Mouse (Mus musculus) kidney, postnatal 0 days (tissue): ENCODE results near the gene Rhbg. TPM values are rescaled to one million over a fixed set of nuclear protein-coding genes. Genes with fewer than 3 reads are reported as not detected.

ENCODE experiments used
- ATAC-seq: fragments of 200-750 bp; cut with Nextera tagmentation; replicated peaks from 2 replicates; pipeline ENCODE4 v1.8.0; 2017; ENCODE audit warnings: low read depth, moderate number of reproducible peaks, moderate TSS enrichment, moderate library complexity; ENCODE audit not compliant: low FRiP score
- DNase-seq: peaks from one replicate; pipeline ENCODE4 v3.0.0-alpha.2; 2016; ENCODE audit warnings: low spot score
- H3K27ac ChIP-seq: fragments of 300-500 bp; sonication (generic); 2 replicates; pipeline ENCODE4 v1.5.1; 2014; ENCODE audit warnings: mild to moderate bottlenecking
- H3K27me3 ChIP-seq: fragments of 300-500 bp; sonication (generic); 2 replicates; pipeline ENCODE4 v1.6.1; 2014; ENCODE audit warnings: low read length, mixed read lengths; ENCODE audit not compliant: insufficient read depth
- H3K36me3 ChIP-seq: fragments of 300-500 bp; sonication (generic); 2 replicates; pipeline ENCODE4 v1.6.1; 2014; ENCODE audit warnings: low read length, mixed read lengths; ENCODE audit not compliant: insufficient read depth
- H3K4me1 ChIP-seq: fragments of 300-500 bp; sonication (generic); replicated peaks from 2 replicates; pipeline ENCODE4 v1.6.1; 2014; ENCODE audit warnings: antibody characterized with exemption, low read length, mixed read lengths; ENCODE audit not compliant: insufficient read depth
- H3K4me2 ChIP-seq: fragments of 300-500 bp; sonication (generic); 2 replicates; pipeline ENCODE4 v1.6.1; 2014; ENCODE audit warnings: mild to moderate bottlenecking, low read length, moderate library complexity, mixed read lengths
- H3K4me3 ChIP-seq: fragments of 300-500 bp; sonication (generic); replicated peaks from 2 replicates; pipeline ENCODE4 v1.5.1; 2014; ENCODE audit warnings: low read depth, low read length
- H3K9ac ChIP-seq: fragments of 300-500 bp; sonication (generic); 2 replicates; pipeline ENCODE4 v1.6.1; 2014; ENCODE audit warnings: low read depth, low read length
- H3K9me3 ChIP-seq: fragments of 300-500 bp; sonication (generic); replicated peaks from 2 replicates; pipeline ENCODE4 v1.6.1; 2016; ENCODE audit warnings: low read length, inconsistent platforms, mixed read lengths
- CTCF ChIP-seq: IDR thresholded peaks from 2 replicates; pipeline ENCODE4 v1.5.1; 2016; ENCODE audit warnings: antibody characterized with exemption, low read depth, mild to moderate bottlenecking, moderate library complexity
- WGBS: fragments of 180-500 bp; shearing (Covaris S2); extraction: QIAGEN DNeasy Blood & Tissue Kit; methylation state at CpG from one replicate; pipeline ENCODE4 v1.1.7; 2014; 5-methylcytosine and 5-hydroxymethylcytosine counted together
- polyA plus RNA-seq: library from polyadenylated mRNA; unstranded; fragments of >200 nt; fragmentation: Nextera tagmentation; extraction: Ambion mirVana; gene quantifications from 2 replicates; pipeline ENCODE4 v1.2.1, GENCODE M21; 2015

Gene Rhbg
- polyA plus RNA-seq, 1 experiment from 2014 or later = 23.2 TPM

DNA sequence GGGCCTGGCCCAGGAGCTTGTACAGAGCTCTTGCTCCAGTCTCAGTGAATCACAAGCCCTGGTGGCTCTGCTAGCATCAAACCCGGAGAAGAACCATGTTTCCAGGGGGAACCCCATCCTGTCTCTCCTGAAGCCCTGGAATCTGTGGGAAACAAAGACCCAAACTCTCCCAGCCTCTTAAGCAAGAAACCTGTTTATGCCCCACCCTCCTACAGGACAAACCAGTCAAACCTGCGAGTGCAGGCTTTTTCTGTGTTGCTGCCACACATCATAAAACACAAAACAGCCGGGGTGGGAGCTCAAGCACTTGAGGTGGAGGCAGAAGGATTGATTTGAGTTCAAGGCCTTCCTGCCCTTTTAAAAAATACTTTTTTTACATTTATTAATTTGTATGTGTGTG, 7.8 kb upstream of the Rhbg start:
- DNase-seq = no peak
- ATAC-seq = no peak
- no peak for TF ChIP-seq CTCF
- Histone ChIP-seq H3K4me3 (no peak overlapping the region), H3K27ac (peak overlapping the region; percentile 36; the same call in 1 of the 2 replicates), H3K36me3 (no peaks in the 10 kb centered on the region), H3K27me3 (no peaks in the 10 kb centered on the region), H3K9me3 (no peaks in the 10 kb centered on the region), H3K9ac (no peak overlapping the region), H3K4me2 (no peak overlapping the region), H3K4me1 (no peaks in the 10 kb centered on the region)
- WGBS = 41% methylated on average over 3 of the region's 3 CpGs

- H3K4me2 ChIP-seq = no peak overlapping the region
- no peak overlapping the region for H3K4me3 ChIP-seq
- WGBS = 38% methylated on average over 7 of the region's 7 CpGs
- no peaks in the 10 kb centered on the region for H3K9me3 ChIP-seq
- DNase-seq (no peak), ATAC-seq (peak; percentile 38; the same call in 1 of the 2 replicates)
- H3K9ac ChIP-seq = no peak overlapping the region
- H3K27ac ChIP-seq = no peak overlapping the region
- no peak for TF ChIP-seq CTCF
- H3K4me1 ChIP-seq = peaks cover 17% of the 10 kb centered on the region
- H3K36me3 ChIP-seq = no peaks in the 10 kb centered on the region
- H3K27me3 ChIP-seq = peaks cover 4% of the 10 kb centered on the region; the same call in 1 of the 2 replicates
These were observed 1.9 kb upstream of the Rhbg start for GRCm38 (mm10) chr3:88256382-88256781.

DNA sequence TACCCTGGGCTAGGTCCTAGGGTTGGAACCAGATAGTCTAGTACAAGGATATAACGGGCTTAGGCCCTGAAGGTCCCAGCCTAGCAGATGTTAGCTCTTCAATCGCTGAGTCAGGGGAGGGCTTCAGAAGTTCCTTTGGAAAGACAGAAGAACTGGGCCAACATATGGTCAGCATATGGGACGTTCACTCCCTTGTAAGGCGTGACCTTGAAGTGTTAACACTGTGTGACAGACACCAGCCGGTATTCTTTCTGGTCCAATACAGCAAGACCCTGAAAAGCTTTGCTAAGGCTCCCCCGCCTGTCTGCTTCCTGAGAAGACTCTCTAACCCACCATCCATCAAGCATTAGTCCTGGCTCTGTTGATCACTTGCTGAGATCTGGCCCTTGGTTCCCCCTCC, 1.4 kb upstream of the Rhbg start:
- H3K4me2 ChIP-seq = no peak overlapping the region
- TF ChIP-seq CTCF = no peak
- H3K4me3 ChIP-seq = no peak overlapping the region
- H3K9ac ChIP-seq = no peak overlapping the region
- H3K36me3 ChIP-seq = no peaks in the 10 kb centered on the region
- H3K9me3 ChIP-seq = no peaks in the 10 kb centered on the region
- peaks cover 17% of the 10 kb centered on the region for H3K4me1 ChIP-seq
- no peak overlapping the region for H3K27ac ChIP-seq
- ATAC-seq = 0 out of 2 replicates have a peak, but pooled peaks have one; percentile 35
- peaks cover 4% of the 10 kb centered on the region; the same call in 1 of the 2 replicates for H3K27me3 ChIP-seq
- 29% methylated on average over 6 of the region's 6 CpGs for WGBS
- DNase-seq = peak; percentile 81

DNA sequence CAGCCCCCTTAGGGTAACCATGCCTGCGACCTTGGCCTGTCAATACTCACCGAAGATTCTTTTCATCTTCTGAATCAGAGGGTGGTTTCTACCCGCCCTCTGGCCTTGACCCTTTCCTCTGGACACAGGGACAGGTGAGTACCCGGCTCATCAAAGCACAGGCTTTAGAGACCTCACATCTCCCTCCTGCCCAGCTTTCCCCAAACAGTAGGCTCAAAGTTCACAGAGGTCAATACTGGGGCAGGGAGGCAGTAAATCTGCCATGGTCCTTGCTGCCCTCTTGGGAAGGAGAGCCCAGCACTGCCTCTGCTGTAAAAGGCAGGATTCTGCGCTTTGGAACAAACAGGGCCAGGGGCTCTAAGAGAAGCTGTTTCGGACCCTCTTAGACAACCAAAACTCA, 1.8 kb downstream of the Rhbg start:
- H3K36me3 ChIP-seq = no peaks in the 10 kb centered on the region
- H3K4me1 ChIP-seq = peaks cover 17% of the 10 kb centered on the region
- H3K4me3 ChIP-seq = no peak overlapping the region
- H3K9me3 ChIP-seq = no peaks in the 10 kb centered on the region
- WGBS = 68% methylated on average over 6 of the region's 6 CpGs
- no peak overlapping the region for H3K9ac ChIP-seq
- H3K4me2 ChIP-seq = no peak overlapping the region
- ATAC-seq (no peak), DNase-seq (no peak)
- TF ChIP-seq CTCF = no peak
- H3K27me3 ChIP-seq = peaks cover 4% of the 10 kb centered on the region; the same call in 1 of the 2 replicates
- H3K27ac ChIP-seq = no peak overlapping the region

DNA sequence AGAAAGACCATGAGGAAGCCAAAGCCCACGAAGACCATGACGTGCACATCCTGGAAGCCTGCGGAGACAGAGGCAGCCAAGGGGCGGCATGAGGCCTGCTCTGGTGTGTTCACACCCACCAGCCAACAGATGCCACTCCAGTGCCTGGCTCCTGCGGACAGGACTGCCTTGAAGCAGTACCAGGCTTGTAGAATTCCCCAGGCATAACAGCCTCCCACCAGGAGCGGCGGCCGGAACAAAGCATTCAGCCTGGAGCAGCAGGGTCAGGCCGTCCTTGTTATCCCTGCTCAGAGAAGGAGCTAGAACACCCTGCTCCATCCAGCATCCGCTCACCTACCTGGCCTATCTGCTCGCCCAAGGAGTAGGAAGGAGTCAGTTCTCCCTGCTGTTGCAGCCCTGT, 6.1 kb downstream of the Rhbg start:
- no peak overlapping the region for H3K4me3 ChIP-seq
- 67% methylated on average over 11 of the region's 11 CpGs for WGBS
- ATAC-seq = no peak
- DNase-seq = no peak
- TF ChIP-seq CTCF = no peak
- peaks cover 1% of the 10 kb centered on the region; the same call in 1 of the 2 replicates for H3K27me3 ChIP-seq
- no peak overlapping the region for H3K4me2 ChIP-seq
- H3K9me3 ChIP-seq = no peaks in the 10 kb centered on the region
- no peaks in the 10 kb centered on the region for H3K36me3 ChIP-seq
- no peak overlapping the region for H3K27ac ChIP-seq
- no peak overlapping the region for H3K9ac ChIP-seq
- H3K4me1 ChIP-seq = no peaks in the 10 kb centered on the region

- ATAC-seq (no peak), DNase-seq (no peak)
- H3K4me2 ChIP-seq = no peak overlapping the region
- no peak overlapping the region for H3K4me3 ChIP-seq
- no peak for TF ChIP-seq CTCF
- WGBS = 47% methylated on average over 9 of the region's 9 CpGs
- no peaks in the 10 kb centered on the region for H3K9me3 ChIP-seq
- peaks cover 5% of the 10 kb centered on the region; the same call in 1 of the 2 replicates for H3K27me3 ChIP-seq
- H3K9ac ChIP-seq = no peak overlapping the region
- H3K4me1 ChIP-seq = no peaks in the 10 kb centered on the region
- H3K36me3 ChIP-seq = no peaks in the 10 kb centered on the region
- no peak overlapping the region for H3K27ac ChIP-seq
These were observed 6.8 kb downstream of the Rhbg start for GRCm38 (mm10) chr3:88247666-88248065.

GRCm38 (mm10) chr3:88245811-88246210, 8.7 kb downstream of the Rhbg start:
- peaks cover 20% of the 10 kb centered on the region; the same call in 1 of the 2 replicates for H3K27me3 ChIP-seq
- 17% methylated on average over 13 of the region's 13 CpGs for WGBS
- H3K9ac ChIP-seq = no peak overlapping the region
- no peaks in the 10 kb centered on the region for H3K4me1 ChIP-seq
- no peak overlapping the region for H3K4me2 ChIP-seq
- H3K27ac ChIP-seq = no peak overlapping the region
- TF ChIP-seq CTCF = peak; percentile 90
- H3K9me3 ChIP-seq = no peaks in the 10 kb centered on the region
- H3K4me3 ChIP-seq = no peak overlapping the region
- DNase-seq (peak; percentile 81), ATAC-seq (no peak)
- no peaks in the 10 kb centered on the region for H3K36me3 ChIP-seq
